Mouse (Mus musculus): ENCODE measurements around the gene Susd6. TPM values are rescaled to one million over a fixed set of nuclear protein-coding genes. Genes with fewer than 3 reads are reported as not detected.
"Not testable (repeated sequence)": the region's sequence is repeated elsewhere in the genome, so short reads cannot be mapped to it uniquely, and the experiment has no call there.

The Susd6 gene
- total RNA-seq, 4 experiments from 2014 or later, result 70.6 to 75.8 (median 73.7) TPM

DNA sequence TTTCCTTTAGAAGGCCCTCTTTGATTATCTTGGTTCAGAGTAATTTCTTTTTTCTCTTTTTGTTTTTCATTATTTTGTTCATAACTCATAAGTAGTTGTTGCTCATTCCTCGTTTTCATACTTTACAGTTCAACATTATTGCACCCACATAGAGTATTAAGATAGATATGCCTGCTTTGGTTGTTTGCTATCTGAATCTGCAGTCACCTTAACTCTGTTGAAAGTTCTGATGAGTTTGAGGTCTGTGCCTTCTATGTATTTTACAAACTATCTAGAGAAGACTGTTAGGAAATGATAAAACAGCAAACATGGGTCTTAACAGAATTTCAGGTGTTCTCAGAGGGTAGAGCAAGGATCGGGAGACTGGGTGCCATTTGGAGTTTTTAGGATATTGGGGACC lies 23.1 kb downstream of the Susd6 start:
- no peak for DNase-seq (ENCODE audit: low spot score)

DNA sequence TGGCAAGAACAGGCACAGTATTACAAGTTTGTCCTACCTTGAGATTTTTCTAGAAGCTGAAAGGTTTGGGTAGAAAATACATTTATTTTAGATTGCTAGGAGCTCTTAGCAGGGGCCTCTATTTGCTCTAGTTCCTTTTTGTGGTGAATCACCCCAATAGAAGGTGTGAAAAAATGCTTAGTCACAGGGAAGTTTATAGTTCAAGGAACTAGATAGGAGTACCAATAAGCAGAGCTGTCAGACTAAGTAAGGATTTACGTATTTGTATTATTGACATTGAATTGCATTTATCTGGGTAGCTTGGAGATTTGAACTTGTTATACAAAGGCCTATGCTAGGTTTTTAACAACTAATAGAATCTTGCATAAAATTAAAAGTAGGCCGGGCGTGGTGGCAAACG lies 23.6 kb downstream of the Susd6 start:
- DNase-seq (ENCODE audit: low spot score), result no peak

DNA sequence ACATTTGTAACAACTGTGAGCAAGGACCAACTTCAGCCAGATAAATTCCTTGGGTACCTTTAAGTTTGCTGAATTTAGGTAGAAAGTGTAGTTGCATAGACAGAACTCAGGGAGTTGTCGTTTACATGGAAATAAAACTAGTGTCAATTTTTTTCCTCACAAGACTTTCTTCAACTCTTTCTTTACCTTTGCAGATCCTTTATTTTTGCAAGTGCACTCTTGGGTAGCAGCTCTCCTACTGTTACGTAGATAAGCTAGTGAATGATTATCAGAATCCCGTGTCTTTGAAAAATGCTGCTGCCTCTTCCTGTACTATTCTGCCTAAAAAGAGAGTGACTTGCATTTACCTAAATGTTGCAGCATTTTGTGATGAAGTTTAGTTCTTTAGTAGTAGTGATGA lies 24.2 kb downstream of the Susd6 start:
- DNase-seq (ENCODE audit: low spot score), result no peak

DNA sequence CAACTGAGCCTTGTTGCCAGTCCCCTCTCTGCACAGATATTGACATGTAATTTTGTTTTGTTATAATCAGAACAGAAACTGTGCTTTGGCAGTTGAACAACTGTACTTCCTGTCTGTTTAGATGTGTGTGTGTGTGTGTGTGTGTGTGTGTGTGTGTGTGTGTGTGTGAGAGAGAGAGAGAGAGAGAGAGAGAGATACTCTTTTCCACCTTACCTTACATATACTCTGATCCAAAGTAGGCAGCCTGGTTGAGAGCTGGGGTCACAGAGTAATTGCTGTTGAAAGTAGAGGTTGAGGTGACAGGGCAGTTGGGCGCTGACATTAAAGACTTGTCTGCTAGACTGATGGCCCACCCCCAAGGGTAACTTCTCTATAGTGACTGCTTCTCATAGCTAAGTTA lies 25.0 kb downstream of the Susd6 start:
- no peak for DNase-seq (ENCODE audit: low spot score)

DNA sequence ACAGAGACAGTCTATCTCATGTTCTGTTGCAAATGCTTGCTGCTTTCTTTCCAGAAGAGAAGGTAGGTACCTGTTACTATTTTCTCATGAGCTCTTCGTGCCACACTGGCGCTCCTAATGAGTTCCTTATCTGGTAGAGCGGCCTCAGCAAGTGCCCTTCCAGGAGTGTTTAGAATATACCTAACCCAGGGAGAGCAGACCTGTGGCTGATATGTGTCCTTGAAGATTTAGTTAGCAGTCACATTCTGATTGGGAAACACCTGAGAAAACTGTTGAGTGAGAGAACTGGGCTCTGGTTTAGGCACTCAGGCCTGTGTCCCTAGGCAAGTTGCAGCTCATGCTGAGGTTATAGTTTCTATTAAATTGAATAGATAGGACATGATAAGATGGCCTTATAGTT lies 25.6 kb downstream of the Susd6 start:
- no peak for DNase-seq (ENCODE audit: low spot score)

DNA sequence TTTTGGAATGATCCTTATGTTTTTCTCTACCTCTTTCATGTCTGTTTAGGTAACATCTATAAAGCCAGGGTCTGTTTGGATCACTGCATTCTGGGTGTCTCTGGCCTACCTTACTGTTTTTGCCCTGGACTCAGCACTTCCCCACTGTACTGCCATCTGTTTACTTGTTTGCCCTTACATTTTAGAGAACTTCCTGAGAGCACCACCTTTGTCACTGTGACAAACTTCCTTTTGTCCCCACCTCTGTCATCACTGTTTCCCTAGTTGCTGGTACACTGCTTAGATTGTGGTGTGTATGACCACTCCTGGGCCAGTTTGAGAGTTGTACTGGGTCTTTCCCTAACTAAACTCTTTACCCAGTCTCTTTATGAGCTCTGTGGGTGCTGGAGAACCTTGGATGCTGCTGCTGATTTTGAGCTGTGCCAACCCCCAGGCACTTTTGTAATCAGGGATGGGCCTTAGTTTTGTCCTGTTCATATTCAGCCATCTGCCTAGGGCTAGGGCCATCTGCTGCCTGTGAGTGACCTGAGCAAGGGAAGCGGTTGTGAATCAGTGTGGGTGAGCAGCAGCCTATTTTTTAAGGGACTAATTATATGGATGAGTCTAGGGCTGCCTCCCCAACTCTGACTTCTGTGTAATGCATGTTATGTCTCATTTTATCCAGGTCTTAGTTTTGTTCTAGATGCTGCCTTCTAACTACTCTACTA lies 26.2 kb downstream of the Susd6 start:
- no peak for DNase-seq (ENCODE audit: low spot score)

DNA sequence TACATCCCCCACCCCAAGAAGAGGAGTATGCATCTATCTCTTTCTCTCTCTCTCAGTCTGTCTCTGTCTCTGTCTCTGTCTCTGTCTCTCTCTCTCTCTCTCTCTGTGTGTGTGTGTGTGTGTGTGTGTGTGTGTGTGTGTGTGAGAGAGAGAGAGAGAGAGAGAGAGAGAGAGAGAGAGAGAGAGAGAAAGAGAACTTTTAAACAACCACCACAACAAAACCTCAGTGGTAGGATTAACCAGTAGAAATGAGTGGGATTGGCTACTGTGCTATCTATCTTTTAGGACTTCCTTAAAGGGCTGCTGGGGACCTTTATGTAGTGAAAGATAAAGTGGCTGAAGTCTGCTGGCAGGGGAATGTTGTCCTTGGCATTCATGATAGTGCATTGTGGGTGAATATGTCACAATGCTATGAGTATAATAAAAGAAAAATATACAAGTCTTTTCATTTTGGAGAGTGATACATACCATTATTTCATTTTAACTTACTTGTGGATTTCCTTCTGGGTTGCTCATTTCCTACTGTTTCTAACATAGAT lies 27.5 kb downstream of the Susd6 start:
- DNase-seq (ENCODE audit: low spot score), result no peak

DNA sequence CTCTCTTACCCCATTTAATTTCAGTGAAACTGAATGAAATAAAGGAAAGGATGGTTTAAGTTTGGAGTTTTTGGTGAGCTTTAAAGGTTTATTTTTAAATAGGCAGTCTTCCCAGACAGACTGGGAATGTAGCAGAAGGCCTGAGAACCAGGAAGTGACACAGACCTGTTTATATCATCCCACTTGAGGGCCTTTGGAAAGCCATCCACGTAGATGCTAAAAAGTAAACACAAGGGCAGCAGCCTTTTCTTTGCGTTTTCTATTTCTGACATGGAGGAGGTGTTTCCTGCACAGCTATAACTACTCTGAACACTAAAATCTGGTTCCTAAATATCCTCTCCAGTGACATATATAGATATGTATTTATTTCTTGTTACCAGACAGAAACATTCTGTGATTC lies 28.7 kb downstream of the Susd6 start:
- not testable (repeated sequence) for DNase-seq (ENCODE audit: low spot score)

DNA sequence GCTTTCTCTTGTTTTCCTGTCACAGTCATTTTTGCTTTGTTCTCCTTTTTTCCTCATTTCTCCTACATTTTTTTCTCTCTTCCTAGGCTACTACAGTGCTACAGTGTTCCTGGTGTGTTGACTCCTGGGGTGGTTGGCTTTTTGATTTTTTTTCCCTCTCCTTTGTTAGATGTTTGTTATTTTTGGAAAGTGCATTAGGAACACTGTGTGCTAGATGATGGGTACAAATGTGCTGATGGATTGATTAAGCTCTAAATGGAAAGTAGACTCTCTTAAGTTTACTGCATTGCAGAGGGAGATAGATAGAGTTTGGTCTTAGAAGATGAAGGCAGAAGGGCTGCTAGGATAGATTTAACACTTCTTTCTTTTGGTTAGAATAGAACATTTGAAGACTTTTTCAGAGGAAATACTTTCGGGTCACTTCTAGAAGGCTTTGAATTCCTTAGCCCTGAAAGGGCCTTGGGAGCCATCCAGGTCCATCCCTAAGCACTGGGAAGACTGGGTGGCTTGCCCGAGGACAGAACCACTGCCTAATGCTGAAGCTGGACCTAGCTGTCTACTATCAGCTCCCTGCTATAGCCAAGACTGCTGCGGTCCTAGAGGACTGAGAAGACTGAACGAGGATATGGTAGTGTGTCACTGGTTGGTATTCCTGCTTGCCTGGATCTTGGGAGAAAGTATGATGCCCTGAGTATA lies 31.1 kb downstream of the Susd6 start:
- peak; percentile 75 for DNase-seq (ENCODE audit: low spot score)

DNA sequence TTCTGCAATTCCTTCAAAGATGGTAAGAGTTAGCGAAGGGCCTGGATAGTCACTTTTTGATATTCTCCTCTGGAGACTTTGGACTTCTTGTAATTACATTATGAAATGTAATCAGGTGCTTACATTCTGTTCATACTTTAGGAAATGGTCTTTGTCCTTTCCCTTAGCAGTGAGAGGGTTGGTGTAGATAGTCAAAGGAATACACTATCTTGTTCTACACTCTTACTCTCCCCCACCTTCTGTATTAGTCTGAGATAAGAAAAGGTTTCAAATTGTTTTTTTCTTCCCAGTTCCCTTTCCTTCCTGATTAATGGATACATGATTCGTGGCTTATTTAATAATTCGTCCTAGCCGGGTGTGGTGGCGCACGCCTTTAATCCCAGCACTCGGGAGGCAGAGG lies 32.2 kb downstream of the Susd6 start:
- no peak for DNase-seq (ENCODE audit: low spot score)

DNA sequence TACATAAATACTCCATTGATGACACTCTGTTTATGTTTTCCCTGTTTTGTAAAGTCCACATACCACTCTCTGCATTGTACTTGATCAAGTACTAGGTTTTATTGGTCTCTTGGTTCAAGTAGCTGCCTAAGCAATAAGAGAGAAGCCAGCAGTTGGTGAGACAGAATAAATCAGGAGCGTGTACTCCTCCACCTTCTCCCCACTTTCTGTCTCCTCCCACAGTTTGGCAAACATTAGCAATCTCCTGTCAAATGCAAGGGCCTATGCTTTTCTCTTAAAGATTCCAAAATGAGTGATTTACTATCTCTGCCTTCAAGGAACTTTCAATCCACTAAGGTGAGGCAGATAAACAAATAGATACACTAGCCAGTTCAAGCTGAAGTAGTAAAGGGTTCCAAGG lies 33.9 kb downstream of the Susd6 start:
- no peak for DNase-seq (ENCODE audit: low spot score)

DNA sequence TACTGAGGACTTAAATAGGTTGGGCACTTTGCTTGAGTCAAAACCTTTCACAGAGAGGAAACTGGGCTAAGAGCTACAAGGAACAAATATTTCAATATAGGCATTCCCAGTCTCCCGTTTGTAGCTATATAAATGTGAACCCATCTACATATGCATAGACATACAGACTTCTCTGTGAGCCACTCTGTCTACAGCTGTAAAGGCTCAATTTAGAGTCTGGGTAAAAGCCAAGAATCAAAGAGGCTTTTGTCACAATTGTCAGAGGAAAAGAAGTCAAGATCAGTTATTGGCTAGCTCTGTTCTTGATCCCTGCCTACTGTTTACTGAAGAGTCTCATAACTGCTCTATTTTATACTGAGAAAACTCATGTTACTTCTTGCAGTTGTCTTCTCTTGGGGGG lies 36.1 kb downstream of the Susd6 start:
- no peak for DNase-seq (ENCODE audit: low spot score)

DNA sequence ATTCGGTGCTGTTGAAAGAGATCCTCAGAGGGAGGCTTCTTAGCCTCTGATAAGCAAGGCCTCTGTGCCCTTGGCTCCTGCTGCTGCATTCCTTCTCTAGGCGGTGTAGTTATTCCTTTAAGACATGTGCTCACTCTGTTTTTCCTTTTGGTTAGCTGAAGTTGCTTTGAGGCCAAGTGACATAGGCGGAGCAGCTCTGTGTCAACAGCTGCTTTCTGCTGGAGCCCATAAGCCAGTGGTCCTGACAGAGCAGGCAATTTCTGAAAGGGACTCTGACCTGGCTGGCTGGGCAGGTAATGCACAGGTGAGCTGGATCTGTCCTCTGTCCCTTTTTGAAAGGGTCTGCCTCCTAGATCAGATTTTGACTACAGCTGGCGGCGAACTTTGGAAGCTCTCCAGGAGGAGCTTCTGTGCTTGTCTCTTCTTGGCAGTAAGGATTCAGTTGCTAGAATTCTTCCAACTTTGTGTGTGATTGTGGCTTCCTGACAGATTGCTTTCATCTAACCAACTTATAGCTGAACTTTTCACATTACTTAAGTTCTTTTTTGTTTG lies 37.2 kb downstream of the Susd6 start:
- peak; percentile 67 for DNase-seq (ENCODE audit: low spot score)

DNA sequence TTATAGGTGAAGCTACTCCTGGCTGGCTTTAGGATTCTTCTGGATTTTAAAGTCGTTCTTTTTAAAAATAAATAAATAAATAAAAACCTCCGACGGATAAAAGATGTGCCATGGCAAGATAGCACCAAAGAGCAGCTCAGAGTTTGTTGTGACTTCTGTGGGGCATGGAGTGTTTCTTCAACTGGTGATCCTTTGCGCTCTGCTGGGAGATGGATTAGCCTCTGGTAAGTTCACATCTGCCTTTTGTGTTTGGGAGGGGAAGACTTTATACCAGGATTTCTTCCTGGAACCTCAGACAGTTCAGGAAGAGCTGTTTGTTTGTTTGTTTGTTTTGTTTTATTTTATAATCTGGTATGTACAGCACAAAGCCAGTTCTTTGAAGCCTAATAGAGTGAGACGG lies 37.7 kb downstream of the Susd6 start:
- DNase-seq (ENCODE audit: low spot score), result no peak

DNA sequence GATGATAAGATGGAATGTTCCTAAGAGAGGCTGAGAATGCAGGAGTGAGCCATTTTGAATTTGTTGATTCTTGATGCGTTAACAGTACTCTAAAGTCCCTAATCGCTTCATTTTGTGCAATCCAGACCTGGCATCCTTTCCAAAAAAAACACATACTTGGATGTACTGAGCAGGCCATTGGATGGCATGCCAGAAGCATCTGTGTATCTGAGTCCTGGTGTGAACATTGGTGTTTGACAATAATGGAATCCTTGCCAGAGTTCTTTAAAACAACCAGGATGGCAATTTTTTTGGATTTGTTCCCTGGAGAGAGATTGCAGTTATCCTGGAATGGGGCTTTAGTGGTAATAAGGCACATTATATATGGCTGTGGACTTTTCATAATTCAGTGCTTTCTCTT lies 38.6 kb downstream of the Susd6 start:
- DNase-seq (ENCODE audit: low spot score), result no peak

DNA sequence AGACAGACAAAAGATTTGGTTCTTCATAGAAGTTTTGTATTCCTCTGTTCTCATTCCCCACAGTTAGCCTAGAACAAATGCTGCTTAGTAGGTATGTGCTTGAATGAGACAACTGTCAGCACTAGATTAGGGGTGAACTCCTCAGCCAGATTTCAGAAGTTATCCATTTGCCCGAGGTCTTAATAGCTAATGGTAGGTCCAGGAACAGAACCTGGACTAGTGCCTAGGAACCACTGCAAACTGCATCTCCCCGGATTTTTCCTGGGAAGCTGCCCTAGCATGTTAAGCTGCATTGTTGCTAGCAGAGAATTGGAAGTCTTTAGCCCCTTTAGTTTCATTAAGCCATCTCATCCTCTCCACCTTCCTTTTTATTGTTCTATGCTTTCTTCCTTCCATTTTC lies 39.9 kb downstream of the Susd6 start:
- DNase-seq (ENCODE audit: low spot score), result no peak

DNA sequence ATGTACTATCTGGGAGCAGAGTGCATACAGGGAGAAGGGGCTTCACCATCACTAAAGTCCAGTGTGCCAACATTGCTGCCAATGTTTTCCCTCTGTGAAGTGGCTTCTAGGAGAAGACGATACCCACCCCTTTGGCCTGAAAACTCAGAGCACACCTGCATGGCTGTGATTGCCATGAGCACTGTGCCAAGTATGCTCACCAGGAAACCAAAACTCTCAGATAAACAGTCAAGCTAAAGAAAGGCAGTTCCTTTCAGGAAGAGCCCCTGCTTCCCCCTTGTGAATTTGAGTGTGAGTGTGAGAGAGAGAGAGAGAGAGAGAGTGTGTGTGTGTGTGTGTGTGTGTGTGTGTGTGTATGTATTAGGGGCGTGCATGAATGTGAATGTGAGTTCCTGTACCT lies 40.5 kb downstream of the Susd6 start:
- DNase-seq (ENCODE audit: low spot score), result no peak

DNA sequence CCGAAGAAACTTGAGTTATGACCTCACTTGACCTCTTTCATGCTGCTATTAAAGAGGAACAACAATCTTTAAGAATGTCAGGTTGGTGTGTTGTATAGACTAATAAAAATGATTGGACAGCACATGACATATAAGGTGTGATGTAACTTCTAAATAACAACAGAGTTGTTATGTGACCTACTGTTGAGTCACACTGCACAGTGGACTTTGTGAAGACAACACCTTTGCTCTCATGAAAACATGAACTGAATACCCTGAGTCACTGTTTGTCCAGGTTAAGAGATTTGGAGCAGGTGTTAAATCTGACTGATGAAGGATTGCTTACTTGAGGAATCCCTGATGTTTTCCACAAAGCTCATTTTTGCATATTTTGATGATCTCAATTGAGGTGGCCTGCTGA lies 42.0 kb downstream of the Susd6 start:
- DNase-seq (ENCODE audit: low spot score), result no peak

DNA sequence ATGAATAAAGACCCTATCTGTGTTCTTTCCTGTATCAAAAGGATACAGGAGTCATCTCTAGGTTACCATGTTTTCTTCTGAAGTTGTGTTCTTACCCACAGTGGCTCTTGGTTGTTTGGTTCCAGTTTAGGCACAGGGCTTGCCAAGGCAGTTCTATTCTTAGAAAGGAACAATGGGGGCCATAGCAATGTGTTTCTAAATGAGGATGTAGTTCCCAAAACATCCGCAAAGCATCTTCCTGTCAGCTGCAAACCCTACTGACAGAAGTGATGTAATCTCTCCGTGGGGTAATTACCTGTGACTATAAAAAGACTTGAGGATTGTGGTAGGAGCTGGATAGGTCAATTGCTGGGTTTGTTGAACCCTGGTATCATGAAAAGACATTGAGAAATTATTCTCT lies 43.2 kb downstream of the Susd6 start:
- peak; percentile 90 for DNase-seq (ENCODE audit: low spot score)

DNA sequence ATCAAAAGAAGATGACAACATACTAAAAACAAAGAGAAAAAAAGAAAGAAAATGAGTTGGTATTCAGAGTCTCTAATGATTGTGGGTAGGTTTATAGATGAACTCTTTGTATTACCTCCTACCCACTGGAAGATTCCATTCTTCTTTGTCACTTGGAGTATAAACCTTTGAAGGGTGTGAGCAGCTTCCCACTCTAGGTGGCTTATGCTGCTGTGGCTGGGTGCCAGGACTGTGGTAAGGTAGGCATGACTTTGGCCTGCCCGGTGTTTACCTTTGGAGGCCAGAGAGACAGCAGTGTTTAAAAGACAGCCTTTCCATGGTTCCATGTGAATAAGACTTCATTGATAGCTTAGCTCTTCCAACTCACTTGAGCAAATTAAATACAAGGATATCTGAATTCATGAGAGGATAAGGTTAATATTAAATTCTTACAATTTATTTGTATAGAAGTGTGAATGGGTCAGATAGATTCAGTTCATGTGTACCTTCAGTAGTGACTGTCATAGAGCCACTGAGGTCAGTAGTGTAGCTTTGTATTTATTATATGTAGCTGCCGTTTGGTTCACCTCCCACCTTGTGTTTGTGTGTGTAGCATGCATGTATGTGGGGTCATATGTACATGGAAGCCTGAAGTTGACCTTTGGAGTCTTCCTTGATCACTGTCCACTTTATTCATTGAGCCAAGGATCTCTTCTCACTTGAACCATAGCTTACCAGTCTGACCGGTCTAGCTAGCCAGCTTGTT lies 44.0 kb downstream of the Susd6 start:
- DNase-seq (ENCODE audit: low spot score), result no peak

DNA sequence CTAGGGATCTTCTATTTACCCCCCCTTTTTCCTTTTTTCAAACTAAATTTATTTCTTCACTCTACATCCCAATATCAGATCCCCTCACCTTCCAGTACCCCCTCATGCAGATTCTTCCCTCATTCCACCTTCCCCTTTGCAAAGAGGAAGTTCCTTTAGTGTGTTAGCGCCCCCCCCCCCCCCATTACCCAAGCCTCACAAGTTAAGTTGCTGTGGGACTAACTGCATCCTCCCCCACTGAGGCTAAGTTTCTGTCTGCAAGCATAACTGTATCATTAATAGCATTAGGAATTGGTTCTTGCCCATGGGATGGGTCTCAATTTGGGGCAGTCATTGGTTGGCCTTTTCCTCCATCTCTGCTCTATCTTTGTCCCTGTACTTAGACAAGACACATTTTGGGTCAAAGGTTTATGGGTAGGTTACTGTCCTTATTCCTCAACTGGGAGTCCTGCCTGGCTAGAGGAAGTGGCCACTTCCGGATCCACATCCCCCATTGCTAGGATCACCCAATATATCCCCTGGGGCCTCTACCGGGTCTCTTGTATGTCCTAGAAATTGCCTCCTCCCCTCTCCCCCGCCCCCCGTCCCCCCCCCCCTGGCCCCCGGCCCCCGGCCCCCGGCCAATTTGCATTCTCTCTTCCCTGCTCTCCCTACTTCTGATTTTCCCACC lies 44.7 kb downstream of the Susd6 start:
- no peak for DNase-seq (ENCODE audit: low spot score)

DNA sequence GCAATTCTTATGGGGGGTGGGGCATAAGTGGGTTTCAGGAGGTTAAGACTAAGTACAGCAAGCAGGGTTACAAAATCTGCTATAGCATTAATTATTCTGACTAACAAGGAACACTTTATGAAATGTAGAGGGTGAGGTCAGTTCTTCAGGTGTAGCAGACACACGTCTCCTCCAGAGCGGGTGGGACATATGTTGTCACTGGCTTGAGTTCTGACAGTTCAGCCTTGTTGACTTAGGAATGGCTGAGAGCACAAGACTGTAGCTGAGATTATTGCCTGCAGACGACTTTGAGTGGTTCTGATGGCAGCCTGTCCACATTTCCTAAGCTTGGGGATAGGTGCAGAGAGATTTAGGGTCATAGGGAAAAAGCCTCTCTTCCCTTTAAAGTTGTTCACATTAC lies 47.3 kb downstream of the Susd6 start:
- DNase-seq (ENCODE audit: low spot score), result no peak
